18 mouse cellular contexts compared by ENCODE assay signal in the genomic region with DNA sequence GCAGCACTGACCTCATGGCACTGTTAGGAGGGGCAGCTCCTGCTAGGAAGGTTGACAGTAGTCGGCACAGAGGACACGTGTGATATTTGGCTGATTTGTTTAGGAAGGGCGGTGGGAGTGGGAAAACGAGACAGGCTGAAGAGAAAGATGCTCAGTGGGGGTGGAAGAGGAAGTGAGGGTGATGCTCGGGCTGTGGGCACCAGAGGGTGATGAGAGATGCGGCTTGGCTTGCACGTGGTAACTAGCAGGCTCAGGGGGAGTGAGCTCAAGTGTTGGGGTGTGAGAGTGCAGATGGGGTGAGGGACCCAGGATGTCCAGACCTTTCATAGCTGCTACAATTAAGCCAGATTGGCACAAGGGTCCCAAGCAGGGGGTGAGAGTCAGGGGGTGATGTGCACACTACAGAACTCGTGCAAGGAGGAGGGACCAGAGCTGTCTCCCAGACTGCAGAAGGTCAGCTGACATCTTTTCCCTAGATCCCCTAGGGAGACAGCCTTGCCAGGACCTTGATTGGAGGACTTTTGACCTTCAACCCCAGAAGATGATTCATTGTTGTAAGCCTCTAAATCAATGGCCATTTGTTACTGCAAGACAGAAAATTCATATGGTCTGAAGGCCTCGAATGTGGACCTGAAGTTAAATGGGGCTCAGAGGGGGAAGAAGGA. TPM values are rescaled to one million over a fixed set of nuclear protein-coding genes. Genes with fewer than 3 reads are reported as not detected.
DNase-seq lines count a peak whose midpoint lies in the region; ATAC-seq and TF ChIP-seq lines count a peak whose summit lies in the region.
"Had no signal": no experiment of that assay in that cellular context is flagged by ENCODE, and none has a peak within 500 bp of the region (broad histone marks: within the 10 kb centered on the region; RNA-seq: fewer than 3 reads in every experiment).

No protein-coding gene starts in this region.

- H3K9ac ChIP-seq in hindbrain, postnatal 0 days (replicated peaks; ENCODE audit: low read length): no peak overlapping the region
- H3K9ac ChIP-seq: embryonic facial prominence, embryonic 15.5 days; heart, embryonic 15.5 days; hindbrain, embryonic 12.5 days; intestine, embryonic 15.5 days had no signal

- peaks cover 5% of the 10 kb centered on the region; the same call in 1 of the 2 replicates for H3K27me3 ChIP-seq in hindbrain, postnatal 0 days (ENCODE audit: insufficient read depth, low read length)
- peaks cover 64% of the 10 kb centered on the region for H3K27me3 ChIP-seq in hindbrain, embryonic 10.5 days (ENCODE audit: insufficient read depth, poor library complexity, severe bottlenecking)

- H3K36me3 ChIP-seq in hindbrain, postnatal 0 days (ENCODE audit: insufficient read depth, low read length): no peaks in the 10 kb centered on the region
- H3K36me3 ChIP-seq in hindbrain, embryonic 10.5 days: no peaks in the 10 kb centered on the region
- H3K36me3 ChIP-seq: embryonic facial prominence, embryonic 15.5 days; heart, embryonic 15.5 days; hindbrain, embryonic 12.5 days; intestine, embryonic 15.5 days had no signal

- 21% methylated on average over 9 of the region's 9 CpGs for WGBS in hindbrain, postnatal 0 days
- WGBS in hindbrain, embryonic 10.5 days: 26% methylated on average over 9 of the region's 9 CpGs

- peak; percentile 25; the same call in 1 of the 2 replicates for ATAC-seq in hindbrain, postnatal 0 days
- peak; percentile 39 to 56; a peak in 3 of 4 replicates for ATAC-seq in hematopoietic stem cell, adult 5-6 weeks (replicated peaks in 1 of 2; ENCODE audit: insufficient read depth in 1 of 2, low FRiP score in 2 of 2, low TSS enrichment in 1 of 2, low read depth in 1 of 2, poor library complexity in 2 of 2, severe bottlenecking in 2 of 2)
- ATAC-seq: intestine, embryonic 15.5 days had no signal

- 0 out of 2 replicates have a peak, but pooled peaks cover 3% of the 10 kb centered on the region for H3K4me1 ChIP-seq in hindbrain, postnatal 0 days (ENCODE audit: insufficient read depth, low read length)
- peaks cover 11% of the 10 kb centered on the region for H3K4me1 ChIP-seq in hindbrain, embryonic 10.5 days (replicated peaks)
- H3K4me1 ChIP-seq: intestine, embryonic 15.5 days had no signal

- no peak overlapping the region for H3K4me2 ChIP-seq in hindbrain, postnatal 0 days (ENCODE audit: low read depth, low read length)
- H3K4me2 ChIP-seq: embryonic facial prominence, embryonic 15.5 days; heart, embryonic 15.5 days; hindbrain, embryonic 12.5 days; intestine, embryonic 15.5 days had no signal

- H3K4me3 ChIP-seq in hindbrain, postnatal 0 days (ENCODE audit: low read length): no peak overlapping the region
- H3K4me3 ChIP-seq in hindbrain, embryonic 10.5 days: no peak overlapping the region
- H3K4me3 ChIP-seq: embryonic facial prominence, embryonic 15.5 days; heart, adult 2 months; heart, embryonic 15.5 days; hindbrain, embryonic 12.5 days; intestine, embryonic 15.5 days had no signal

- no peak overlapping the region for H3K27ac ChIP-seq in hindbrain, postnatal 0 days
- no peak overlapping the region for H3K27ac ChIP-seq in hindbrain, embryonic 10.5 days
- H3K27ac ChIP-seq: embryonic facial prominence, embryonic 15.5 days; heart, adult 2 months; heart, embryonic 15.5 days; hindbrain, embryonic 12.5 days; intestine, embryonic 15.5 days; stomach, postnatal 0 days had no signal

- DNase-seq in hindbrain, postnatal 0 days (ENCODE audit: low spot score): no peak
- no peak for DNase-seq in hindbrain, embryonic 10.5 days (ENCODE audit: low spot score)
- DNase-seq in NIH3T3 (ENCODE audit: low read depth): peak; percentile 84
- peak; percentile 58 for DNase-seq in adrenal gland, postnatal 10 days
- DNase-seq in layer of hippocampus, adult 11-12 months (ENCODE audit: low spot score): no peak
- DNase-seq in spleen, adult 12 weeks (ENCODE audit: low spot score): no peak
- DNase-seq: cerebellum, adult 18-20 months; cerebellum, postnatal 25 days; liver; lung, postnatal 14 days; right cerebral cortex, postnatal 4 days had no signal

- H3K9me3 ChIP-seq in hindbrain, postnatal 0 days (ENCODE audit: low read length): no peaks in the 10 kb centered on the region
- no peaks in the 10 kb centered on the region for H3K9me3 ChIP-seq in hindbrain, embryonic 10.5 days
- H3K9me3 ChIP-seq: embryonic facial prominence, embryonic 15.5 days; heart, embryonic 15.5 days; hindbrain, embryonic 12.5 days; intestine, embryonic 15.5 days had no signal

- TF ChIP-seq CTCF in hindbrain, postnatal 0 days (IDR thresholded peaks at IDR 0.05; ENCODE audit: low read depth): no peak

RNA-seq across cellular contexts. Expression of a gene that starts 9.2 kb away (rescaled TPM):
- total RNA-seq in hindbrain, postnatal 0 days (2014; rRNA removed): 4.1 and 5.1 TPM in 2 replicates
- 0.81 and 0.84 TPM in 2 replicates for polyA plus RNA-seq in hindbrain, postnatal 0 days (2015; fragmentation: Nextera tagmentation; extraction: Ambion mirVana)
- polyA plus RNA-seq in hindbrain, embryonic 10.5 days (2016; fragmentation: Nextera tagmentation; extraction: Ambion mirVana): 0.16 and 0.31 TPM in 2 replicates
- 10 to 100 TPM; 12.0 to 17.7 TPM for total RNA-seq in adrenal gland, postnatal 10 days (2021)
- not detected in 2 replicates for total RNA-seq in hematopoietic stem cell, adult 5-6 weeks (2017)

Comparison
In these comparisons a context has a peak if more than half of its experiments do, and no peak if none do; other contexts are left out.
1. DNase-seq: peak in NIH3T3 (single experiment) and adrenal gland, postnatal 10 days (single experiment); none in hindbrain, postnatal 0 days (single experiment), hindbrain, embryonic 10.5 days (single experiment), layer of hippocampus, adult 11-12 months (single experiment) and spleen, adult 12 weeks (single experiment).